Mouse (Mus musculus): ENCODE results near the gene Gm20075. TPM values are rescaled to one million over a fixed set of nuclear protein-coding genes. Genes with fewer than 3 reads are reported as not detected.

The Gm20075 gene
- polyA plus RNA-seq, 1 experiment from 2014 or later = 8.8 TPM

- H3K4me2 ChIP-seq (ENCODE audit: low read depth, low read length) = no peak overlapping the region
- H3K4me3 ChIP-seq (ENCODE audit: low read depth, low read length) = no peak overlapping the region
- no peaks in the 10 kb centered on the region for H3K4me1 ChIP-seq (ENCODE audit: insufficient read depth)
- H3K9me3 ChIP-seq (ENCODE audit: low read length) = no peaks in the 10 kb centered on the region
- ATAC-seq (no peak), DNase-seq (no peak)
- no peaks in the 10 kb centered on the region for H3K27me3 ChIP-seq (ENCODE audit: insufficient read depth, low read length)
- WGBS (ENCODE audit: insufficient replicate concordance) = 72% methylated on average over 11 of the region's 11 CpGs
- no peaks in the 10 kb centered on the region for H3K36me3 ChIP-seq (replicated peaks; ENCODE audit: insufficient read depth, low read length)
- H3K9ac ChIP-seq (replicated peaks) = no peak overlapping the region
- TF ChIP-seq EP300 (IDR thresholded peaks at IDR 0.05; ENCODE audit: low read depth) (no peak), CTCF (IDR thresholded peaks at IDR 0.05; ENCODE audit: low read depth) (no peak)
- H3K27ac ChIP-seq (ENCODE audit: low read depth) = no peak overlapping the region
Measured at GRCm38 (mm10) chr13:96040275-96041042, 40.7 kb downstream of the Gm20075 start.

GRCm38 (mm10) chr13:96039536-96039935, 41.6 kb downstream of the Gm20075 start:
- 61% methylated on average over 1 of the region's 1 CpGs for WGBS (ENCODE audit: insufficient replicate concordance)
- H3K4me3 ChIP-seq (ENCODE audit: low read depth, low read length) = no peak overlapping the region
- DNase-seq (no peak), ATAC-seq (no peak)
- H3K9ac ChIP-seq (replicated peaks) = no peak overlapping the region
- no peaks in the 10 kb centered on the region for H3K9me3 ChIP-seq (ENCODE audit: low read length)
- no peak overlapping the region for H3K4me2 ChIP-seq (ENCODE audit: low read depth, low read length)
- H3K27me3 ChIP-seq (ENCODE audit: insufficient read depth, low read length) = no peaks in the 10 kb centered on the region
- H3K27ac ChIP-seq (ENCODE audit: low read depth) = no peak overlapping the region
- TF ChIP-seq CTCF (IDR thresholded peaks at IDR 0.05; ENCODE audit: low read depth) (no peak), EP300 (IDR thresholded peaks at IDR 0.05; ENCODE audit: low read depth) (no peak)
- no peaks in the 10 kb centered on the region for H3K4me1 ChIP-seq (ENCODE audit: insufficient read depth)
- no peaks in the 10 kb centered on the region for H3K36me3 ChIP-seq (replicated peaks; ENCODE audit: insufficient read depth, low read length)

- Histone ChIP-seq H3K4me1 (ENCODE audit: insufficient read depth) (no peaks in the 10 kb centered on the region), H3K4me3 (ENCODE audit: low read depth, low read length) (no peak overlapping the region), H3K27ac (ENCODE audit: low read depth) (no peak overlapping the region), H3K36me3 (replicated peaks; ENCODE audit: insufficient read depth, low read length) (no peaks in the 10 kb centered on the region), H3K9ac (replicated peaks) (no peak overlapping the region), H3K4me2 (ENCODE audit: low read depth, low read length) (no peak overlapping the region), H3K9me3 (ENCODE audit: low read length) (no peaks in the 10 kb centered on the region), H3K27me3 (ENCODE audit: insufficient read depth, low read length) (no peaks in the 10 kb centered on the region)
- DNase-seq (peak; percentile 34), ATAC-seq (no peak)
- TF ChIP-seq CTCF (IDR thresholded peaks at IDR 0.05; ENCODE audit: low read depth) (peak; percentile 73), EP300 (IDR thresholded peaks at IDR 0.05; ENCODE audit: low read depth) (no peak)
- WGBS (ENCODE audit: insufficient replicate concordance) = 54% methylated on average over 19 of the region's 19 CpGs
Measured at GRCm38 (mm10) chr13:96030368-96031223, 50.6 kb downstream of the Gm20075 start.

Other genes starting within 250 kb of the Gm20075 start
- gene Iqgap2, start 189.5 kb downstream of the Gm20075 start, polyA plus RNA-seq (2015; fragmentation: Nextera tagmentation; extraction: Ambion mirVana) = 23.5 and 24.6 TPM in 2 replicates
- gene Gm17190, start 678 bp upstream of the Gm20075 start, polyA plus RNA-seq (2015; fragmentation: Nextera tagmentation; extraction: Ambion mirVana) = not detected in 2 replicates
- 0.29 and 0.60 TPM in 2 replicates for gene Sv2c, start 51.2 kb upstream of the Gm20075 start, polyA plus RNA-seq (2015; fragmentation: Nextera tagmentation; extraction: Ambion mirVana)